Mouse (Mus musculus): ENCODE measurements around the gene Ptprr.

- TF ChIP-seq CTCF (IDR thresholded peaks at IDR 0.05): no peak
- TF ChIP-seq EP300 (IDR thresholded peaks at IDR 0.05): no peak
Observed at GRCm38 (mm10) chr10:116108730-116109129, 90.7 kb downstream of the Ptprr start.
